Comparison of ENCODE assay signal across 8 mouse cellular contexts in the genomic region with DNA sequence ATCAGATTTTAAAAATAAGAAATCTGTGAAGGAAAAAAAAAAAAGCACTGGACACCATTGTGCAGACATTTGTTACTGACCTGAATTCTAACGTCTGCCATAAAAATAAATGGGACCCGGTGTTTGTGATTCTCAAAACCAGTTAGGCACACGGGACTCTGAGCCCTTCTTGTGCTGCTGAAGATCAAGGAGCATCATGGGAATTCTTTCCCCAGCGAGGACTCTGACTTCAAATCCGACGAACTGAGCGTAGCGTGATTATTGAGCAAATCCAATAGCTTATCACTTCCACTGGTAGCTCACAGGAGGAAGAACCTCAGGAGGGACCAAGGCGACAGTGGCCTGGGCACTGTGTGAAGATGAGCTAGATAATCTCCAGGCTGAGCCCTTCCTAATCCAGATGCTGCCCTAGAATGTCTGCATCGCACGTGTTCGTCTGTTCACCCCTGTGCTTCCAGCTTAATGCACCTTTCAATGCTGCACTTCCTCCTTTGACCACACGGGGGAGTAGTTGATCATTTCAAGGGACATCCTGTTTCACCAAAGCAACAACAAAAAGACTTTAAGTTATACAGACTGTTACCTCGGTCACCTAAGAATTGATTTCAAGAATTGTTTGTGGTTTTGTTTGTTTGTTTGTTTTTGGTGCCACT. TPM values are rescaled to one million over a fixed set of nuclear protein-coding genes. Genes with fewer than 3 reads are reported as not detected.
DNase-seq lines count a peak whose midpoint lies in the region; ATAC-seq and TF ChIP-seq lines count a peak whose summit lies in the region.

No protein-coding gene starts in this region.

- DNase-seq in heart, adult 2 months, result peak; percentile 57 to 79
- DNase-seq in heart, embryonic 10.5 days (ENCODE audit: low spot score), result no peak
- DNase-seq in cerebellum, adult 8-10 months, result peak; percentile 74
- peak; percentile 83 for DNase-seq in induced T-regulatory cell, adult 2 months (ENCODE audit: low read depth)
- peak; percentile 78 to 85 for DNase-seq in left cerebral cortex, postnatal 25 days (ENCODE audit: low spot score in 2 of 2)
- peak; percentile 80 for DNase-seq in naive thymus-derived CD4-positive, alpha-beta T cell, adult 2 months (ENCODE audit: low read depth)
- peak; percentile 81 for DNase-seq in splenic B cell, adult 2 months (ENCODE audit: low read depth, low spot score)

- TF ChIP-seq EP300 in heart, adult 2 months (IDR thresholded peaks at IDR 0.05; ENCODE audit: insufficient read depth, low read depth, low read length), result no peak

- WGBS in heart, adult 2 months, result 43% methylated on average over 14 of the region's 14 CpGs
- WGBS in heart, embryonic 10.5 days, result 46% methylated on average over 14 of the region's 14 CpGs

- intact Hi-C loops in heart, adult 2 months (cut with DNase I), result loop anchor here (1.0 to 5.0 kb wide), 3 partner anchors 170 to 430 kb away; no protein-coding TSS in a partner anchor
- intact Hi-C loops in left cerebral cortex, postnatal 25 days (cut with DNase I), result loop anchor here (1.0 to 5.0 kb wide), 4 partner anchors 102 to 432 kb away; partner anchors contain the start of gene Rcan2

- no peaks in the 10 kb centered on the region for H3K27me3 ChIP-seq in heart, adult 2 months (ENCODE audit: control insufficient read depth, insufficient read depth, low read length)
- H3K27me3 ChIP-seq in heart, embryonic 10.5 days (ENCODE audit: insufficient read depth, poor library complexity, severe bottlenecking), result no peaks in the 10 kb centered on the region
- no peaks in the 10 kb centered on the region for H3K27me3 ChIP-seq in splenic B cell, adult 2 months (ENCODE audit: control insufficient read depth, insufficient read depth, low read length, poor library complexity, severe bottlenecking)

- H3K9me3 ChIP-seq in heart, embryonic 10.5 days, result no peaks in the 10 kb centered on the region

- H3K27ac ChIP-seq in heart, adult 2 months, result no peak overlapping the region
- H3K27ac ChIP-seq in heart, embryonic 10.5 days, result no peak overlapping the region

- no peak for TF ChIP-seq POLR2A in heart, adult 2 months (IDR thresholded peaks at IDR 0.05; ENCODE audit: insufficient read depth, low read depth, low read length)

- TF ChIP-seq CTCF in heart, adult 2 months (IDR thresholded peaks at IDR 0.05), result peak; percentile 96

- H3K4me1 ChIP-seq in heart, adult 2 months (ENCODE audit: control insufficient read depth, insufficient read depth, low read length), result peaks cover 1% of the 10 kb centered on the region; the same call in 1 of the 2 replicates
- no peaks in the 10 kb centered on the region for H3K4me1 ChIP-seq in heart, embryonic 10.5 days

- no peaks in the 10 kb centered on the region for H3K36me3 ChIP-seq in heart, adult 2 months (ENCODE audit: control insufficient read depth, insufficient read depth, low read length)
- H3K36me3 ChIP-seq in heart, embryonic 10.5 days, result peaks cover 14% of the 10 kb centered on the region
- no peaks in the 10 kb centered on the region for H3K36me3 ChIP-seq in splenic B cell, adult 2 months (ENCODE audit: control insufficient read depth, insufficient read depth, low read length, poor library complexity, severe bottlenecking)

- no peaks in the 10 kb centered on the region for H3K79me2 ChIP-seq in heart, adult 2 months (replicated peaks; ENCODE audit: control insufficient read depth, insufficient read depth, low read length)

- peak; percentile 68 for ATAC-seq in frontal cortex, adult (ENCODE audit: low TSS enrichment)

- no peak overlapping the region for H3K9ac ChIP-seq in heart, adult 2 months (ENCODE audit: low read depth, low read length)

- no peak overlapping the region for H3K4me3 ChIP-seq in heart, adult 2 months
- no peak overlapping the region for H3K4me3 ChIP-seq in heart, embryonic 10.5 days

RNA-seq across cellular contexts. Expression of gene Cyp39a1, which starts 31.9 kb away (rescaled TPM):
- 1 to 10 TPM; 3.5 to 4.9 TPM for total RNA-seq in heart, adult 2 months (2021)
- 2.1 and 5.0 TPM in 2 replicates for polyA plus RNA-seq in heart, adult 2 months (2012; rRNA removed)
- polyA plus RNA-seq in heart, embryonic 10.5 days (2016; fragmentation: Nextera tagmentation; extraction: Ambion mirVana), result 14.7 and 20.2 TPM in 2 replicates
- 1 to 10 TPM; 1.8 TPM for total RNA-seq in left cerebral cortex, postnatal 25 days (2021)

RNA-seq across cellular contexts. Expression of gene Slc25a27, which starts 32.1 kb away (rescaled TPM):
- 1 to 10 TPM; 2.2 to 2.3 TPM for total RNA-seq in heart, adult 2 months (2021)
- 3.2 and 4.9 TPM in 2 replicates for polyA plus RNA-seq in heart, adult 2 months (2012; rRNA removed)
- 12.5 and 19.9 TPM in 2 replicates for polyA plus RNA-seq in heart, embryonic 10.5 days (2016; fragmentation: Nextera tagmentation; extraction: Ambion mirVana)
- 10 to 100 TPM; 42.8 to 47.8 TPM for total RNA-seq in left cerebral cortex, postnatal 25 days (2021)

Comparison
In these comparisons a context has a peak if more than half of its experiments do, and no peak if none do; other contexts are left out.
1. RNA of gene Slc25a27, which starts 32.1 kb away (total RNA-seq): 42.8 to 47.8 TPM in left cerebral cortex, postnatal 25 days; 2.2 to 2.3 TPM in heart, adult 2 months; every median in the first group is over 10 times any median in the second.